Mouse (Mus musculus) neural tube, embryonic 12.5 days (tissue): Measurements from ENCODE around the gene Iqschfp. TPM values are rescaled to one million over a fixed set of nuclear protein-coding genes. Genes with fewer than 3 reads are reported as not detected.

Experiments used
- ATAC-seq: fragments of 200-750 bp; cut with Nextera tagmentation; 2 replicates; pipeline ENCODE4 v1.8.0; 2017; ENCODE audit warnings: low read depth, mild to moderate bottlenecking, moderate TSS enrichment, moderate library complexity; ENCODE audit not compliant: low FRiP score
- H3K27ac ChIP-seq: fragments of 300-500 bp; sonication (generic); 2 replicates; pipeline ENCODE4 v1.5.1; 2016
- H3K27me3 ChIP-seq: fragments of 300-500 bp; sonication (generic); replicated peaks from 2 replicates; pipeline ENCODE4 v1.6.1; 2016; ENCODE audit warnings: mild to moderate bottlenecking
- H3K36me3 ChIP-seq: fragments of 300-500 bp; sonication (generic); 2 replicates; pipeline ENCODE4 v1.6.1; 2016; ENCODE audit warnings: mild to moderate bottlenecking
- H3K4me1 ChIP-seq: fragments of 300-500 bp; sonication (generic); 2 replicates; pipeline ENCODE4 v1.6.1; 2016
- H3K4me2 ChIP-seq: fragments of 300-500 bp; sonication (generic); replicated peaks from 2 replicates; pipeline ENCODE4 v1.6.1; 2016; ENCODE audit warnings: mild to moderate bottlenecking
- H3K4me3 ChIP-seq: fragments of 300-500 bp; sonication (generic); 2 replicates; pipeline ENCODE4 v1.5.1; 2016
- H3K9ac ChIP-seq: fragments of 300-500 bp; sonication (generic); 2 replicates; pipeline ENCODE4 v1.6.1; 2016; ENCODE audit warnings: mild to moderate bottlenecking
- H3K9me3 ChIP-seq: fragments of 300-500 bp; sonication (generic); 2 replicates; pipeline ENCODE4 v1.6.1; 2016; ENCODE audit warnings: mild to moderate bottlenecking
- WGBS: fragments of 180-500 bp; shearing (Covaris S2); methylation state at CpG from one replicate; pipeline ENCODE4 v1.1.7; 2016; 5-methylcytosine and 5-hydroxymethylcytosine counted together
- polyA plus RNA-seq: library from polyadenylated mRNA; unstranded; fragments of >200 nt; fragmentation: Nextera tagmentation; extraction: Ambion mirVana; gene quantifications from 2 replicates; pipeline ENCODE4 v1.2.1, GENCODE M21; 2016

Gene Iqschfp
- polyA plus RNA-seq, 1 experiment from 2014 or later = 1.3 TPM

GRCm38 (mm10) chr3:68514717-68515116 is 622.7 kb downstream of the Iqschfp start:
- Histone ChIP-seq H3K27ac (no peak overlapping the region), H3K4me2 (no peak overlapping the region), H3K9ac (no peak overlapping the region), H3K4me3 (no peak overlapping the region), H3K27me3 (no peaks in the 10 kb centered on the region), H3K36me3 (no peaks in the 10 kb centered on the region), H3K9me3 (no peaks in the 10 kb centered on the region), H3K4me1 (peaks cover 43% of the 10 kb centered on the region)
- no peak for ATAC-seq
- 74% methylated on average over 3 of the region's 3 CpGs for WGBS

GRCm38 (mm10) chr3:68516393-68517081 is 624.5 kb downstream of the Iqschfp start:
- Histone ChIP-seq H3K9me3 (no peaks in the 10 kb centered on the region), H3K4me3 (no peak overlapping the region), H3K4me1 (peaks cover 41% of the 10 kb centered on the region), H3K27me3 (no peaks in the 10 kb centered on the region), H3K9ac (no peak overlapping the region), H3K36me3 (no peaks in the 10 kb centered on the region), H3K27ac (no peak overlapping the region), H3K4me2 (no peak overlapping the region)
- WGBS = 78% methylated on average over 12 of the region's 12 CpGs
- no peak for ATAC-seq

GRCm38 (mm10) chr3:68517236-68517635 is 625.2 kb downstream of the Iqschfp start:
- Histone ChIP-seq H3K4me1 (peaks cover 34% of the 10 kb centered on the region), H3K9ac (no peak overlapping the region), H3K27ac (no peak overlapping the region), H3K9me3 (no peaks in the 10 kb centered on the region), H3K27me3 (no peaks in the 10 kb centered on the region), H3K36me3 (no peaks in the 10 kb centered on the region), H3K4me2 (no peak overlapping the region), H3K4me3 (no peak overlapping the region)
- 56% methylated on average over 7 of the region's 7 CpGs for WGBS
- ATAC-seq = no peak

- no peak for ATAC-seq
- WGBS = 87% methylated on average over 8 of the region's 8 CpGs
- no peak overlapping the region for H3K4me2 ChIP-seq
Observed at GRCm38 (mm10) chr3:68518041-68518440, 626.0 kb downstream of the Iqschfp start.

GRCm38 (mm10) chr3:68518586-68518985 is 626.6 kb downstream of the Iqschfp start:
- no peaks in the 10 kb centered on the region for H3K27me3 ChIP-seq
- WGBS = 95% methylated on average over 5 of the region's 5 CpGs
- H3K9me3 ChIP-seq = no peaks in the 10 kb centered on the region
- H3K4me1 ChIP-seq = peaks cover 21% of the 10 kb centered on the region
- H3K4me2 ChIP-seq = no peak overlapping the region
- H3K9ac ChIP-seq = no peak overlapping the region
- no peak overlapping the region for H3K27ac ChIP-seq
- H3K4me3 ChIP-seq = no peak overlapping the region
- H3K36me3 ChIP-seq = no peaks in the 10 kb centered on the region
- no peak for ATAC-seq

More at GRCm38 (mm10) chr3:68518041-68518440, 626.0 kb downstream of the Iqschfp start:
- Histone ChIP-seq H3K27ac (no peak overlapping the region), H3K9ac (no peak overlapping the region), H3K27me3 (no peaks in the 10 kb centered on the region), H3K4me1 (peaks cover 26% of the 10 kb centered on the region), H3K4me3 (no peak overlapping the region), H3K36me3 (no peaks in the 10 kb centered on the region), H3K9me3 (no peaks in the 10 kb centered on the region)

- H3K4me2 ChIP-seq = no peak overlapping the region
- no peak for ATAC-seq
- H3K4me1 ChIP-seq = peaks cover 10% of the 10 kb centered on the region; the same call in 1 of the 2 replicates
- no peak overlapping the region for H3K9ac ChIP-seq
- 86% methylated on average over 10 of the region's 10 CpGs for WGBS
- no peaks in the 10 kb centered on the region for H3K27me3 ChIP-seq
- H3K27ac ChIP-seq = no peak overlapping the region
- no peaks in the 10 kb centered on the region for H3K9me3 ChIP-seq
- no peaks in the 10 kb centered on the region for H3K36me3 ChIP-seq
- H3K4me3 ChIP-seq = no peak overlapping the region
Observed at GRCm38 (mm10) chr3:68525361-68525878, 633.4 kb downstream of the Iqschfp start.

- H3K9ac ChIP-seq = no peak overlapping the region
- WGBS = 50% methylated on average over 4 of the region's 4 CpGs
- no peaks in the 10 kb centered on the region for H3K9me3 ChIP-seq
- H3K27me3 ChIP-seq = no peaks in the 10 kb centered on the region
- no peak for ATAC-seq
- no peak overlapping the region for H3K4me3 ChIP-seq
- H3K36me3 ChIP-seq = no peaks in the 10 kb centered on the region
- peaks cover 10% of the 10 kb centered on the region; the same call in 1 of the 2 replicates for H3K4me1 ChIP-seq
- H3K27ac ChIP-seq = no peak overlapping the region
- no peak overlapping the region for H3K4me2 ChIP-seq
Observed at GRCm38 (mm10) chr3:68526416-68526815, 634.4 kb downstream of the Iqschfp start.

- 52% methylated on average over 4 of the region's 4 CpGs for WGBS
- Histone ChIP-seq H3K36me3 (no peaks in the 10 kb centered on the region), H3K9ac (no peak overlapping the region), H3K9me3 (no peaks in the 10 kb centered on the region), H3K4me3 (no peak overlapping the region), H3K4me2 (no peak overlapping the region), H3K4me1 (peaks cover 10% of the 10 kb centered on the region; the same call in 1 of the 2 replicates), H3K27ac (no peak overlapping the region), H3K27me3 (no peaks in the 10 kb centered on the region)
- peak; percentile 80 for ATAC-seq
Observed at GRCm38 (mm10) chr3:68527182-68527581, 635.1 kb downstream of the Iqschfp start.

- Histone ChIP-seq H3K4me1 (0 out of 2 replicates have a peak, but pooled peaks cover 5% of the 10 kb centered on the region), H3K27ac (no peak overlapping the region), H3K27me3 (no peaks in the 10 kb centered on the region), H3K9ac (no peak overlapping the region), H3K9me3 (peaks cover under 1% of the 10 kb centered on the region; the same call in 1 of the 2 replicates), H3K4me3 (no peak overlapping the region), H3K4me2 (no peak overlapping the region), H3K36me3 (0 out of 2 replicates have a peak, but pooled peaks cover 2% of the 10 kb centered on the region)
- 85% methylated on average over 4 of the region's 4 CpGs for WGBS
- ATAC-seq = no peak
Observed at GRCm38 (mm10) chr3:68531908-68532307, 639.9 kb downstream of the Iqschfp start.

GRCm38 (mm10) chr3:68534571-68535051 is 642.6 kb downstream of the Iqschfp start:
- Histone ChIP-seq H3K9me3 (peaks cover 4% of the 10 kb centered on the region; the same call in 1 of the 2 replicates), H3K36me3 (0 out of 2 replicates have a peak, but pooled peaks cover 2% of the 10 kb centered on the region), H3K27ac (no peak overlapping the region), H3K4me2 (no peak overlapping the region), H3K4me3 (no peak overlapping the region), H3K4me1 (no peaks in the 10 kb centered on the region), H3K27me3 (no peaks in the 10 kb centered on the region), H3K9ac (no peak overlapping the region)
- 28% methylated on average over 5 of the region's 7 CpGs for WGBS
- ATAC-seq = no peak

GRCm38 (mm10) chr3:68535160-68535728 is 643.2 kb downstream of the Iqschfp start:
- Histone ChIP-seq H3K4me1 (no peaks in the 10 kb centered on the region), H3K27ac (no peak overlapping the region), H3K9me3 (peaks cover 4% of the 10 kb centered on the region; the same call in 1 of the 2 replicates), H3K9ac (no peak overlapping the region), H3K4me2 (no peak overlapping the region), H3K4me3 (no peak overlapping the region), H3K27me3 (no peaks in the 10 kb centered on the region), H3K36me3 (0 out of 2 replicates have a peak, but pooled peaks cover 2% of the 10 kb centered on the region)
- 82% methylated on average over 7 of the region's 7 CpGs for WGBS
- ATAC-seq = no peak

GRCm38 (mm10) chr3:68536071-68536470 is 644.0 kb downstream of the Iqschfp start:
- H3K27me3 ChIP-seq = no peaks in the 10 kb centered on the region
- WGBS = 79% methylated on average over 3 of the region's 3 CpGs
- ATAC-seq = no peak

More at GRCm38 (mm10) chr3:68536071-68536470, 644.0 kb downstream of the Iqschfp start:
- Histone ChIP-seq H3K9me3 (peaks cover 4% of the 10 kb centered on the region; the same call in 1 of the 2 replicates), H3K4me2 (no peak overlapping the region), H3K27ac (no peak overlapping the region), H3K4me1 (no peaks in the 10 kb centered on the region), H3K36me3 (0 out of 2 replicates have a peak, but pooled peaks cover 2% of the 10 kb centered on the region), H3K9ac (no peak overlapping the region), H3K4me3 (no peak overlapping the region)
